Mouse (Mus musculus) ES-Bruce4 (cell line): ENCODE results near the gene Akt2. TPM values are rescaled to one million over a fixed set of nuclear protein-coding genes. Genes with fewer than 3 reads are reported as not detected.

Experiments used
- H3K27ac ChIP-seq: 2 replicates; pipeline ENCODE4 v1.5.1; 2012; ENCODE audit warnings: low read length, inconsistent platforms; ENCODE audit not compliant: insufficient read depth
- H3K27me3 ChIP-seq: 2 replicates; pipeline ENCODE4 v1.6.1; 2012; ENCODE audit warnings: mild to moderate bottlenecking, low read length, inconsistent platforms; ENCODE audit not compliant: control insufficient read depth, poor library complexity, insufficient read depth, severe bottlenecking
- H3K36me3 ChIP-seq: 2 replicates; pipeline ENCODE4 v1.6.1; 2012; ENCODE audit warnings: inconsistent platforms, mild to moderate bottlenecking, low read length, moderate library complexity; ENCODE audit not compliant: control insufficient read depth, poor library complexity, insufficient read depth, severe bottlenecking
- H3K4me1 ChIP-seq: one replicate; pipeline ENCODE4 v1.8.1; 2011; ENCODE audit warnings: low read length; ENCODE audit not compliant: control insufficient read depth, insufficient read depth
- H3K4me3 ChIP-seq: 2 replicates; pipeline ENCODE4 v1.5.1; 2011; ENCODE audit warnings: low read depth, mild to moderate bottlenecking, low read length
- H3K9ac ChIP-seq: 2 replicates; pipeline ENCODE4 v1.6.1; 2012; ENCODE audit warnings: low read depth, mild to moderate bottlenecking, inconsistent platforms; ENCODE audit not compliant: poor library complexity, severe bottlenecking
- H3K9me3 ChIP-seq: replicated peaks from 2 replicates; pipeline ENCODE4 v1.6.1; 2012; ENCODE audit warnings: mild to moderate bottlenecking, low read length, inconsistent platforms; ENCODE audit not compliant: control insufficient read depth, poor library complexity, insufficient read depth, severe bottlenecking
- CTCF ChIP-seq: IDR thresholded peaks from one replicate; pipeline ENCODE4 v1.8.1; 2011; ENCODE audit warnings: low read depth, low read length
- EP300 ChIP-seq: IDR thresholded peaks from 2 replicates; pipeline ENCODE4 v1.6.1; 2011; ENCODE audit warnings: low read depth, low read length; ENCODE audit not compliant: insufficient read depth
- POLR2A ChIP-seq: IDR thresholded peaks from one replicate; pipeline ENCODE4 v1.8.1; 2011; ENCODE audit warnings: low read length; ENCODE audit not compliant: insufficient read depth
- polyA plus RNA-seq: library from polyadenylated mRNA; stranded (reverse); fragments of >200 nt; gene quantifications from 2 replicates; pipeline ENCODE4 v1.2.4, GENCODE M21; 2011; ENCODE audit warnings: low read depth; ENCODE audit not compliant: missing spikeins, insufficient read depth, insufficient read length

The Akt2 gene
- polyA plus RNA-seq, 1 experiment: 38.7 TPM

DNA sequence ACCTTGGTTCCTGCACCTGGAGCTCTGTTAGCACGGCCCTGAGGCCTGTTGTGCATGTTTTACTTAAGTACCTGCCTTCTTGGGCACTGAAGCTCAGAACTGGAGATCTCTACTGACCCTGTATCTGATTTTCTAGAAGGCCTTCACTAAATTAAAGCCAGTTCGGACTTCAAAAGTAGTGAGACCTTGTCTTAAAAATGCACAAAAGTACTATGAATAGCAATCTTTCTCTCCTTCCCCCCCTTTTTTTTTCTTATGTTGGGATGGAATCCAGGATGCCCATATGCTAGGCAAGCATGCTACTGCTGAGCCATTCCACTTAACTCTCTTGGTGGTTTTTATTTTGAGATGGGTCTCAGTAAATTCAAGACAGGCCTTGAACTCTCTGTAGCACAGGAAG, 10.8 kb downstream of the Akt2 start:
- Histone ChIP-seq H3K4me1 (peaks cover 7% of the 10 kb centered on the region), H3K9ac (no peak overlapping the region), H3K27me3 (no peaks in the 10 kb centered on the region), H3K4me3 (no peak overlapping the region), H3K27ac (no peak overlapping the region), H3K36me3 (no peaks in the 10 kb centered on the region), H3K9me3 (no peaks in the 10 kb centered on the region)
- TF ChIP-seq POLR2A: no peak
- no peak for TF ChIP-seq EP300
- TF ChIP-seq CTCF: no peak

DNA sequence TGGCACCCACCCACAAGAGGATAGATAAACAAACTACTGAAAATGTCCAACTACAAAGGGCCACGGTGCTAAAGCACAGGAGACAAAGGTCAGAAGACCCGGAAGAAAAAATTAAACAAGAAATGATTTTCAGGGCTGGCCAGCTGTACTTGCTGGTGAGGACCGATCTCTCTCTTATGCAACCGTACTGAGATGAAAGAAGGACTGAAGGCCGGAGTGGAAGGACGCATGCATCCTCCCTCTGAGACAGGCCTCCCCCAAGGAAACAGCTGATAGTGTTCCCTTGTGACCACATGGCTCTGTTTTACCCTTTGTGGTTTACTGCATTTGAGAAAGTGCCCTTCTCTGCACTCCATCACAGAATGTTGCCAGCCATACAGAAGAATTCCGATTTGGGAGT, 11.5 kb downstream of the Akt2 start:
- peaks cover 7% of the 10 kb centered on the region for H3K4me1 ChIP-seq
- no peaks in the 10 kb centered on the region for H3K36me3 ChIP-seq
- no peak for TF ChIP-seq POLR2A
- H3K27me3 ChIP-seq: no peaks in the 10 kb centered on the region
- no peak overlapping the region for H3K27ac ChIP-seq
- H3K9ac ChIP-seq: no peak overlapping the region
- H3K4me3 ChIP-seq: no peak overlapping the region
- H3K9me3 ChIP-seq: no peaks in the 10 kb centered on the region

DNA sequence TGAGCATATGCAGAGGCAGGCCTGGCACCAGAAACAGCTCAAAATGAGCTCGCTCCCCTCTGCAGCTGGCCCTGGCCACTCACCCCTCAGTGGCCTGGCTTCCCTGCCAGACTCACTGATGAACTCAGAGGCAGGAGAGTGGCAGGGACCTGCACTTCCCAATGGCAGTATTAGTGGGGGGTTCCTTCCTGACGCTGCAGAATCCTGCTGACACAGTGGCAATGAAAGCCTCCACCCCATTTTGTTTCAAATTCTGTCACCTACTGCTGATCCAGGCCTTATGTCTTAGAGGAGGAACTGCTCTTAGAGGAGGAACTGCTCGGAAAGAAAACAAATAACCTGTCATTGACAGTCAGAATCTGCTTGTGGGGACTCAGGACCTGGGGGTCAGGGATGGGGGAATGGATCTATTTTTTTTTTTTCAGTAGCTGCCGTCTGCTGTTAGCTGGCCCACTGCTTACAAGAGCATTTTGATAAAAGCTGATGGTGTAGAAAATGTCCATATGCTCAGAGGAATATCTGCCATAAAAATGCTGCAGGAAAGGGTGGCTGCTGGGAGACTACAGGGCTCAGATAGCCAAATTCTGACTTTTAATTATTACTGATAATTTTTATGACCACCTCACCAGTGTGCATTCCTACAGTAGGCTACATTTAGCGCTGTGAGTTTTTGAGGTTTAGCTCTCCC, 13.5 kb downstream of the Akt2 start:
- Histone ChIP-seq H3K9ac (no peak overlapping the region), H3K4me1 (peaks cover 7% of the 10 kb centered on the region), H3K27me3 (no peaks in the 10 kb centered on the region), H3K4me3 (no peak overlapping the region), H3K27ac (no peak overlapping the region), H3K9me3 (no peaks in the 10 kb centered on the region), H3K36me3 (no peaks in the 10 kb centered on the region; the same call in 1 of the 2 replicates)
- TF ChIP-seq EP300 (no peak), CTCF (no peak), POLR2A (no peak)

DNA sequence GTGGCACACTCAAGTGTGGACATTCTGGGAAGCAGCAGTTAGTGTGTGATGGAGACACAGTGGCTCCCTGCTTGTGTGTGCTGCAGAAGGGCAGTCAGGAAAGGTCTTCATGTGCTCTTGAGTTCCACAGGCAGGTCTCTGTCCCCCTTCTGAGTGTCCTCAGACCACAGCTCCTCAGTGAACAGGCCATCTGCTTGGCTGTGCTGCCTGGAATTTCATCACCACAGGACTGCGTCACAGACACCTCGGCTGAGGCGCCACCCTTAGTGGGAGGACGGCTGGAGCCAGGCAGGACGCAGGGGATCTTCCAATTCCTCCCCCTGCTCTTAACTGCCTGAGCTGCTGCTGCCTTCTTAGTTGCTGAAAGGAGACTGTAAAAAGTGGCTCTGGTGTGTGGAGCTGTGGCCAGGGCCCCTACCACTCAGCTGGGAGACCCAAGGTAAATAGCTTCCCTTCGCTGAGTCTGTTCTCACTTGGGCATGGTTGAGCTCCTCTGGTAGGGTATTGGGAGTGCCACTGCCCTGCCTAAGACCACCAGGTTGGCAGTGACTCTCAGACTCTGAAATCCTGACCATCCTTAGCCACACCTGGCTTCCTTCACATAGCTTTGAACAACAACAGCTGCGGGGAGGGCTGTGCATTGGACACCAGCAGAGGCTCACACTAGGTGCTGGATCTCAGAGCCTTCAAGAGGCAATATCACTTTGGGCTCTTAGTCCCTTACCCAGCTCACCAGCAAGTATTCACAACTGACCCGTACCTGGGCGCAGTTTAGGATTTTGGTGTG, 14.3 kb downstream of the Akt2 start:
- Histone ChIP-seq H3K4me3 (no peak overlapping the region), H3K9ac (no peak overlapping the region), H3K27ac (no peak overlapping the region), H3K36me3 (no peaks in the 10 kb centered on the region; the same call in 1 of the 2 replicates), H3K27me3 (no peaks in the 10 kb centered on the region), H3K4me1 (peaks cover 5% of the 10 kb centered on the region), H3K9me3 (no peaks in the 10 kb centered on the region)
- TF ChIP-seq EP300 (no peak), POLR2A (no peak), CTCF (no peak)

DNA sequence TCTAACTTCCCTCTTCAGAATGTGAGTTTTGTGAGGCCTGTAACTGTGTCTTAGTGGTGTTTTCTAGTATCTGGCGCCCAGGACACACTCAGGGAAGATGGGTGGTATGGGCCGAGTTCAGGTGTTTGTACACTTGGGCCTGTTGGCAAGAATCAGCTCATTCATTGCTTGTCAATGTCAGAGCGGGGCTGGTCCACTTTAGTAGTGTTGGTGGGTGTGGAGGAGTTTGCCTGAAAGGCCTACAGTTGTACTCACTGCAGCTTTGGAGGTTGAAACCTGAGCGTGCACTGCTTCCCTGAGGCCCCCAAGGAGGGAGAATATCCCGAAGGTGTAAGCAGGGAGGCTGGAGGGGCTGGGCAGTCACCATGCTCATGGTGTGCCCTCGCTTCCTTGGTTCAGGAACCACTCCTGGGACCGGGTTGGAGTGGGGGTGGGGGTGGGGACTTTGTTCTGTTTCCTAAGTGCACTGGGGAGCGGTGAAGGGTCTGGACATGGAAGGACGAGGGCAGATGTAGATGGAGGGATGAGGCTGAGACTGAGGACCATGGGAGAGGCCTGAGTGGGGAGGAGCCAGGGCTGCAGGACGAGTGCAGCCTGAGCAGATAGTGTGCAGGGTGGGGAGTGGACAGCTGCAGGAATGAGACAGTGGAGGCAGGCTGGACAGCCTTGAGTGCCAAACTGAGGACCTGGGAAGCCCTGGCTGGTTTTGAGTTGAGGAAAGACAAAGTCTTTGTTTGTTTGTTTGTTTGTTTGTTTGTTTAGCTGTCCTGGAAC, 15.3 kb downstream of the Akt2 start:
- Histone ChIP-seq H3K27me3 (no peaks in the 10 kb centered on the region), H3K9me3 (no peaks in the 10 kb centered on the region), H3K36me3 (no peaks in the 10 kb centered on the region; the same call in 1 of the 2 replicates), H3K4me3 (no peak overlapping the region), H3K4me1 (peaks cover 2% of the 10 kb centered on the region), H3K9ac (no peak overlapping the region), H3K27ac (no peak overlapping the region)
- TF ChIP-seq EP300 (no peak), CTCF (no peak), POLR2A (no peak)
